Mouse (Mus musculus) limb, embryonic 12.5 days (tissue): Measurements from ENCODE around the gene Fhad1. TPM values are rescaled to one million over a fixed set of nuclear protein-coding genes. Genes with fewer than 3 reads are reported as not detected.

ENCODE experiments used
- ATAC-seq: fragments of 200-750 bp; cut with Nextera tagmentation; 2 replicates; pipeline ENCODE4 v1.8.0; 2017; ENCODE audit warnings: low read depth, moderate TSS enrichment; ENCODE audit not compliant: insufficient number of reproducible peaks, insufficient read depth, low FRiP score, low TSS enrichment
- H3K27ac ChIP-seq: fragments of 300-500 bp; sonication (generic); 2 replicates; pipeline ENCODE4 v1.5.1; 2016; ENCODE audit warnings: mild to moderate bottlenecking, moderate library complexity
- H3K27me3 ChIP-seq: fragments of 300-500 bp; sonication (generic); 2 replicates; pipeline ENCODE4 v1.6.1; 2016; ENCODE audit warnings: mild to moderate bottlenecking, moderate library complexity
- H3K36me3 ChIP-seq: fragments of 300-500 bp; sonication (generic); 2 replicates; pipeline ENCODE4 v1.6.1; 2016; ENCODE audit warnings: mild to moderate bottlenecking, moderate library complexity
- H3K4me1 ChIP-seq: fragments of 300-500 bp; sonication (generic); replicated peaks from 2 replicates; pipeline ENCODE4 v1.6.1; 2016
- H3K4me2 ChIP-seq: fragments of 300-500 bp; sonication (generic); 2 replicates; pipeline ENCODE4 v1.6.1; 2016; ENCODE audit warnings: mild to moderate bottlenecking, moderate library complexity
- H3K4me3 ChIP-seq: fragments of 300-500 bp; sonication (generic); replicated peaks from 2 replicates; pipeline ENCODE4 v1.5.1; 2016; ENCODE audit warnings: mild to moderate bottlenecking
- H3K9ac ChIP-seq: fragments of 300-500 bp; sonication (generic); replicated peaks from 2 replicates; pipeline ENCODE4 v1.6.1; 2016; ENCODE audit warnings: mild to moderate bottlenecking, moderate library complexity
- H3K9me3 ChIP-seq: fragments of 300-500 bp; sonication (generic); 2 replicates; pipeline ENCODE4 v1.6.1; 2016; ENCODE audit warnings: mild to moderate bottlenecking, moderate library complexity
- WGBS: fragments of 180-500 bp; shearing (Covaris S2); methylation state at CpG from one replicate; pipeline ENCODE4 v1.1.7; 2016; 5-methylcytosine and 5-hydroxymethylcytosine counted together
- polyA plus RNA-seq: library from polyadenylated mRNA; unstranded; fragments of >200 nt; fragmentation: Nextera tagmentation; extraction: Ambion mirVana; gene quantifications from 2 replicates; pipeline ENCODE4 v1.2.1, GENCODE M21; 2016

The Fhad1 gene
- polyA plus RNA-seq = 1.4 and 1.8 TPM in 2 replicates

GRCm38 (mm10) chr4:142014659-142015608, at the start of gene Fhad1:
Fhad1 (minus strand) TSS chr4:142015082.
- Histone ChIP-seq H3K9ac (peak within 1 kb of the TSS; percentile 44), H3K9me3 (no peaks in the 10 kb centered on the region), H3K27ac (no peak within 1 kb of the TSS), H3K4me2 (peak within 1 kb of the TSS; percentile 84), H3K4me1 (peaks cover 32% of the 10 kb centered on the region), H3K27me3 (peaks cover 46% of the 10 kb centered on the region), H3K36me3 (no peaks in the 10 kb centered on the region), H3K4me3 (peak within 1 kb of the TSS; percentile 44)
- WGBS = under 1% methylated on average over 45 of the region's 46 CpGs
- ATAC-seq = peak; percentile 57

DNA sequence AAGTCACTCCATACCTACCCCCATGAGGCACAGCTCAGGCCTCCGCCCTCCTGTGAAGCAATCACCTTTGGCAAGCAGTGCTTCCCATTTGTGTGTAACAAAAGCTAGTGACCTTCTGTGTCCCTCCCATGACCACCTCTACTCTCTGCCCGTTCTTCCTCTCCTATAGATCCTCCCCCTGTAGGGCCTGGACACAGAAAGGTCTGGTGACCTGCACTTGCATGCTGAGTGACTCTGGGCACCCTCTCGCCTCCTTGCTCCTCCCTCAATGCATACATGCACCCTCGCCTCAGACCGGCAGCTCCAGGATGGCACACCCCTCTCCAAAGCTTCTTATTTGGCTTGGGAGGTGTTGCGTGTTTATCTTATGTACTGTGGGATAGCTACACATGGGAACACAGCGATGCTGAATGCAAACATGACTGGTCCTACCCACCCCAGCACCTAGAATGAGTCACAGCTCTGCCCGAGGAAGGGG, 48.2 kb upstream of the Fhad1 start:
- 87% methylated on average over 8 of the region's 8 CpGs for WGBS
- Histone ChIP-seq H3K4me3 (no peak overlapping the region), H3K36me3 (no peaks in the 10 kb centered on the region), H3K9ac (no peak overlapping the region), H3K4me1 (peaks cover 61% of the 10 kb centered on the region), H3K27me3 (peaks cover 3% of the 10 kb centered on the region; the same call in 1 of the 2 replicates), H3K27ac (no peak overlapping the region), H3K9me3 (no peaks in the 10 kb centered on the region), H3K4me2 (no peak overlapping the region)
- no peak for ATAC-seq

- Histone ChIP-seq H3K4me2 (no peak overlapping the region; the same call in 1 of the 2 replicates), H3K9ac (no peak overlapping the region), H3K27ac (peak overlapping the region; percentile 85), H3K4me1 (peaks cover 55% of the 10 kb centered on the region), H3K4me3 (no peak overlapping the region), H3K36me3 (no peaks in the 10 kb centered on the region), H3K9me3 (no peaks in the 10 kb centered on the region), H3K27me3 (no peaks in the 10 kb centered on the region; the same call in 1 of the 2 replicates)
- 67% methylated on average over 23 of the region's 23 CpGs for WGBS
- no peak for ATAC-seq
Measured at GRCm38 (mm10) chr4:142061485-142062240, 46.8 kb upstream of the Fhad1 start.

DNA sequence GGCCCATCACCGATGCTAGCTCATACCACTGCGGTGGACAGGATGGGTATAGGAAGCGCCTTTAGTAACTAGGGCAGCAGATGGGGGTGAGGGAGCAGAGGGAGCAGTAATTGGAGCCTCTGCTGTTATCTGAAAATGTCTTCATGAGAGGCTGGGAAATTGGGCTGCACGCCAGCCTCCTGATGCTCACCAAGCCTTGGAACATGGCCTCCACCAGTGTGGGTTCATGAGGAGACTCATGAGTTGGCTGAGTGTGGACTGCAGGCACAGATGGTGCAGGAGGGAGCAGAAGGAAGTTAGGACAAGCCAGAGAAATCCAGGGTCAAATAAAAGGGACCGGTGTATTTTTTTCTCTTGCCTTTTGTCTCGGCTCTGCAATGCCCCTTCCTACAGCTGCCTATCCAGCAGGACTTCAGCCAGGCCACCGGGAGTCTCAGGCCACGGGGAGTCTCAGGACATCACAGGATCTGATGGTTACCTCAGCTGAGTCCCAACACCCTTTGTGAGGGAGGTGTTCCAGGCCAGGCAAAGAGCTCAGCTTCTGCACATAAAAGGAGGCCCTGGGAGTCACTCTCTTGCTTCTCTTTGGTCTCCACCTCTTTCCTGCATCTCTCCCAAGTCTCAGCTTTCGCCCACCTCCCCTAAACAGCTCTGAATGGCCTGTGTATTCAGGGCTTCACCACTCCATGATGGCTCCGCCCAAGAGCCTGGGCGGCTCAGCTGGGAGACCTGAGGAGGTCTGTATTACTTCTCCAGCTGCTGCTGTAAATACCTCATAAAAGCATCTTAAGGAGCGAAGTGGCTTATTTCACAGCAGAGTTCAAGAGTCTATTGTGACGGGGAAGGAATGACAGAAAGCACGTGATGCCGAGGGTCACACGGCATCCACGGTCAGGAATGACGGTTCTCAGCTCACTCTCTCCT, 45.8 kb upstream of the Fhad1 start:
- no peaks in the 10 kb centered on the region; the same call in 1 of the 2 replicates for H3K27me3 ChIP-seq
- H3K4me2 ChIP-seq = peak overlapping the region; percentile 30
- H3K4me1 ChIP-seq = peaks cover 45% of the 10 kb centered on the region
- H3K4me3 ChIP-seq = no peak overlapping the region
- H3K9ac ChIP-seq = no peak overlapping the region
- ATAC-seq = peak; percentile 84
- no peaks in the 10 kb centered on the region for H3K36me3 ChIP-seq
- H3K9me3 ChIP-seq = no peaks in the 10 kb centered on the region
- 32% methylated on average over 18 of the region's 18 CpGs for WGBS
- peak overlapping the region; percentile 85 for H3K27ac ChIP-seq

DNA sequence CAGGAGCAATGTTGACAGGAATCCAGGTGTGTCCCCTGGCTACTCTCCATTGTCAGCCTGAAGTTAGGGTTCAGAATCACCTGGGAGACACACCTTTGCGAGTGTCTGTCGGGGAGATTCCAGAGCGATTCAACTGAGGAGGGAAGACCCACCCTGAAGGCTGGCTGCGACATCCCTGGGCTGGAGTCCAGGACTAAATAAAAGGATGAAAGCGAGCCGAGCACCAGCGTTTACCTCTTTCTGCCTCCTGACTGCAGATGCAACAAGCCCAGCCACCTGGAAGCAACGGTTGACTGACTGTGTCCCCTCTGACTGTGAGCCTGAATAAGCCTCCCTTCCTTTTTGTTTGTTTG, 44.9 kb upstream of the Fhad1 start:
- Histone ChIP-seq H3K4me3 (no peak overlapping the region), H3K27me3 (no peaks in the 10 kb centered on the region; the same call in 1 of the 2 replicates), H3K36me3 (no peaks in the 10 kb centered on the region), H3K4me2 (no peak overlapping the region), H3K27ac (peak overlapping the region; percentile 85; the same call in 1 of the 2 replicates), H3K4me1 (peaks cover 36% of the 10 kb centered on the region), H3K9ac (no peak overlapping the region), H3K9me3 (no peaks in the 10 kb centered on the region)
- WGBS = 89% methylated on average over 8 of the region's 8 CpGs
- ATAC-seq = no peak

DNA sequence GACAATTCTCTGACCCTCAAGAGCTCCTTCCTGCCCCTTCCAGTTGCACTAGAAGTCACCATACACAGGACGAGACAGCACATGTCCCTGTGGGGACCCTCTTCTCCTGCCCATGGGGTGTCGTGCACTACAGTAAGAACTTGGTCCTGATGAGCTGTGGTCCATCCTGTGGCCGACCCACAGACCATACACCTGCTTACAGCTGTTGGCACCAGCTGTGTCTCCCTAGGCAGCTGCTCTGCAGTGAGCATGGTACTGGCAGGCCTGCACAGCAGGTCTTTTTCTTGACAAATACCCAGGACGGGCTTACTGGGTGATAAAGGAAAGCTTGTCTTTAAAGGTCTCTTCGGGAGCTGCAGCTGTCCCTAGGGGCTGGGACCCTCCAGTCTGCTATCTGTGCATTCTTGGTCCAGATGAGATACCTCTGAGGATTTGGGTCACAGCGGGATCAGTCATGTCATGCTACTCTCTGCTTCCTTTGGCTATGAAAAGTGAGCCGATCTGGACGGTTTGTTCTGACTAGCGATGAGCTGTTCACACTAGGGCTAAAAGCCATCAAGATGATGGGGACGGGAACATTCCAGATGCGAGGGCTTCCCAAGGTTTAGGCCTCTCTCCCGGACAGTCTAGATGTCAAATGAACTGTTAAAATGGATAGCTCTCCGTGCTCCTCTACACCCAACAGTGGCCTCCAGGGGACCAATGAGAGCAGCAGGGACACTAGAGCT, 44.4 kb upstream of the Fhad1 start:
- no peak overlapping the region for H3K27ac ChIP-seq
- no peak overlapping the region for H3K4me2 ChIP-seq
- no peaks in the 10 kb centered on the region for H3K9me3 ChIP-seq
- H3K36me3 ChIP-seq = no peaks in the 10 kb centered on the region
- peaks cover 36% of the 10 kb centered on the region for H3K4me1 ChIP-seq
- 77% methylated on average over 13 of the region's 13 CpGs for WGBS
- no peaks in the 10 kb centered on the region; the same call in 1 of the 2 replicates for H3K27me3 ChIP-seq
- H3K4me3 ChIP-seq = no peak overlapping the region
- no peak for ATAC-seq
- no peak overlapping the region for H3K9ac ChIP-seq

DNA sequence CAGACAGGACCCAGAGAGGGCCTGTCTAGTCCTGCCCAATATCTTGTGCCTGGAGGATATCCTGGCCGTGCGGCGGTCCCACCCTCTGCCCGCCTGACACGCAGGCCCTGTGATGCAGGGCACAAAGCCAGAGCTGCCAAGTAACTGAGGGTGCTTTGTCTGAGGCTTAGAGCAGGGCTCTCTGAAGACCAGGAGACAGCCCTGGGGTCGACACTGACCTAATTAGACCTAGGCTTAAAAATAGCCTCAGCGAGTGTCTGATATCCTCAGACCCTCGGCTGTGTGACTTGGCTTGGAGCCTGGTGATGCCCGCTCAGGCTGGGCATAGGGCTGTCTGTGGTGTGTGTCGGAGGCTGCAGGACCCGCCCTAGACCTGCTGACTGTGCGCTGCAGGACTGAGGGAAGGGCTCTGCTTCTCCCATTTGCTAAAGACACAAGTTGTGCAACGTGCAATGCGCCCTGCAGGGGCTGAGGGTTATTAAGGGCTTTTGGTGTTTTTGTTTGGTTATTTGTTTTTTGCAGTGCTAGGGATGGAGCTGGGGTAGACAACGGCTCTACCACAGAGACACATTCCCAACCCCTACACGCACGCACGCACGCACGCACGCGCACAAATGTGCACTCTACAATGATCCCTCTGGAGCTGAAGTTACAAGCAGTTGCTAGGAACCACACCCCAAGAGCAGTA, 42.8 kb upstream of the Fhad1 start:
- H3K27me3 ChIP-seq = no peaks in the 10 kb centered on the region
- H3K9me3 ChIP-seq = no peaks in the 10 kb centered on the region
- H3K4me3 ChIP-seq = no peak overlapping the region
- no peak overlapping the region for H3K9ac ChIP-seq
- no peak overlapping the region for H3K27ac ChIP-seq
- WGBS = 83% methylated on average over 22 of the region's 22 CpGs
- H3K4me2 ChIP-seq = no peak overlapping the region
- H3K4me1 ChIP-seq = peaks cover 42% of the 10 kb centered on the region
- no peak for ATAC-seq
- H3K36me3 ChIP-seq = no peaks in the 10 kb centered on the region

DNA sequence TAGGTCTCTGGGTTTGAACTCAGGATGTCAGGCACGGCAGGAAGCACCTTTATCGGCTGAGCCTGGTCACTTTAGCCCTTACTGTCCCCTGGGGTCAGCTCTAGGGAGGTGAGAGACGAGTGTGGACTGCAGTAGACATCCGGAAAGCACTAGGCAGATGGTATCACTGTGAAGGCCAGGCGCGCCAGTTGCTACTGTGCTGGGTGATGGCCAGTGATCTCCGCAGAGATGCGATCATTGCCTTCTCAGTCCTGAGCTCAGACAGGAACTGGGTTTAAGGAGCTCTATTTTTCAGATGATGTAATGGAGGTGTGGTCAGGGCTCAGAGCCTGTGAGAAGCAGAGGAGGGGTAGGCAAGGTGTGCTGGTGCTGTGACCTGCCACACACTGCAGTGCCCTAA, 40.7 kb upstream of the Fhad1 start:
- WGBS = 81% methylated on average over 8 of the region's 8 CpGs
- Histone ChIP-seq H3K27me3 (0 out of 2 replicates have a peak, but pooled peaks cover 3% of the 10 kb centered on the region), H3K9me3 (no peaks in the 10 kb centered on the region), H3K4me2 (no peak overlapping the region), H3K36me3 (no peaks in the 10 kb centered on the region), H3K9ac (no peak overlapping the region), H3K4me3 (no peak overlapping the region), H3K4me1 (peaks cover 37% of the 10 kb centered on the region), H3K27ac (no peak overlapping the region)
- ATAC-seq = no peak

DNA sequence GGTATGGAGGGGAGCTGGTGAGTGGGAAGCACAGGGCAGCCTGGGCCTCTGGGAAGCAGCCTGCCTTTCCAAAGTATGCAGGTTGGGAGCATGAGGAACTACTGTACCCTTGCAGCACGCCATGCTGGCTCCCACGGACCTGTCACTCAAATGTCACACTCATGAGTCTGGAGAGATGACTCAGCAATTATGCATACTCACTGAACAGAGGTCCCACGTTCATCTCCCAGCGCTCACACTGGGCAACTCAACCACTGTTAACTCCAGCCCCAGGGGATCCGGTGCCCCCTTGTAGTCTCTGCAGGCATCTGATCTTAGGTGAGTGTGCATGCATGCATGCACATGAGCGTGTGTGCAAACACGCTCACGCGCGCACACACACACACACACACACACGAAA, 39.7 kb upstream of the Fhad1 start:
- Histone ChIP-seq H3K27ac (no peak overlapping the region), H3K36me3 (no peaks in the 10 kb centered on the region), H3K4me1 (peaks cover 33% of the 10 kb centered on the region), H3K9me3 (no peaks in the 10 kb centered on the region), H3K9ac (no peak overlapping the region), H3K27me3 (peaks cover 3% of the 10 kb centered on the region; the same call in 1 of the 2 replicates), H3K4me3 (no peak overlapping the region), H3K4me2 (no peak overlapping the region)
- 90% methylated on average over 11 of the region's 11 CpGs for WGBS
- ATAC-seq = no peak
